Mouse (Mus musculus): ENCODE data around the gene Mtg1.
"Not testable (repeated sequence)": the region's sequence is repeated elsewhere in the genome, so short reads cannot be mapped to it uniquely, and the experiment has no call there.

Mtg1 gene

DNA sequence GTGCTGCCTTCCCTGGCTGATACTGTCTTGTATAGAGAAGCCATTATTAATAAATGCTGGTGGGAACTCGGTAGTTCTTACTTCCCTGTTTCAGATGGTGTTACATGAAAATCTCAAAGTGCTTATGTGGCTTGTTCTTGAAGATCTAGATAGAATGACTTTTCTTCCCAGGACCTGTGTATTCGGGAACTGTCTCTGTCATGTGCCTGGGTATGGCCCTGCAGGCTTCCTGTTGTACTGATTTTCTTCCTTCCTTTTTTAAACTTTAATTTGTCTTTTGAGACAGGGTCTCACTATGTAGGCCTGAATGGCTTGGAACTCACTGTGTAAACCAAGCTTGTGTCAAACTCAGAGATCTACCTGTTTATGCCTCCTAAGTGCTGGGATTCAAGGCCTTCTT, 9.5 kb upstream of the Mtg1 start:
- DNase-seq (ENCODE audit: low spot score in 2 of 2): no peak

DNA sequence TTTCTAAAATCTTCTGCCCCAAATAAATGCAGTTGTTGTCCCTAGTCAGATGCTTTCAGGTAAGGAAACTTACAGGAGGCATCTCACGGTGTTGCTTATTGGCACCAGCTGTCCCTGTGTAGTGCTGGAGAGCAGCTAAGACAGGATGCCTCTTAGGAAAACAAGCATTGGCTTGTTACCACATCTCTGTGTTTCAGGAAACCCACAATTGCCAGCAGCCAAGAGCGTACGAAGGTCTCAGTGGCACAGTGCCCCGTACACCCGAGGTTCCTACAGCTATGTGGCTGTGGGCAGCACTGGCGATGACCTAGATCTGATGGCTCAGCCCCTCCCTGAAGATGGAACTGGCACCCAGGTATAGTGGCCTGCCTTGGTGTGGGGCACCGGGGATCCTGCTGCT, 5.2 kb upstream of the Mtg1 start:
- not testable (repeated sequence) for DNase-seq (ENCODE audit: low spot score in 2 of 2)

DNA sequence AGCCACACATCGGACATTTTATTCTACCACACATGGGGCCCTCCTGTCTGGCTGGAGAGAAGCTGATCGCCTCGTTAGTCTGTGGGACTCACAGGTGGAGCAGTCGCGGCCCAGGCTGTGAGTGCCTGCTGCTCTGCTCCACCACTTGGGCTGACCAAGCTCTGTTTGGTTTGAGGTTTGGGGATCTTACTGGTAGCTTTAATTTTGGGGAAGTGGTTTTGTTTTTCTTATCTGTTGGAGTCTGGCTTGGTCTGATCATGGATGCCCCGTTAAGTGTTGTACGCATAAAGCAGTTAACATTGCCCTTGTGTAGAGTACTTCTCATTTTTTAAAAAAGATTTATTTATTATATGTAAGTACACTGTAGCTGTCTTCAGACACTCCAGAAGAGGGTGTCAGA, 3.3 kb upstream of the Mtg1 start:
- not testable (repeated sequence) for DNase-seq (ENCODE audit: low spot score in 2 of 2)

DNA sequence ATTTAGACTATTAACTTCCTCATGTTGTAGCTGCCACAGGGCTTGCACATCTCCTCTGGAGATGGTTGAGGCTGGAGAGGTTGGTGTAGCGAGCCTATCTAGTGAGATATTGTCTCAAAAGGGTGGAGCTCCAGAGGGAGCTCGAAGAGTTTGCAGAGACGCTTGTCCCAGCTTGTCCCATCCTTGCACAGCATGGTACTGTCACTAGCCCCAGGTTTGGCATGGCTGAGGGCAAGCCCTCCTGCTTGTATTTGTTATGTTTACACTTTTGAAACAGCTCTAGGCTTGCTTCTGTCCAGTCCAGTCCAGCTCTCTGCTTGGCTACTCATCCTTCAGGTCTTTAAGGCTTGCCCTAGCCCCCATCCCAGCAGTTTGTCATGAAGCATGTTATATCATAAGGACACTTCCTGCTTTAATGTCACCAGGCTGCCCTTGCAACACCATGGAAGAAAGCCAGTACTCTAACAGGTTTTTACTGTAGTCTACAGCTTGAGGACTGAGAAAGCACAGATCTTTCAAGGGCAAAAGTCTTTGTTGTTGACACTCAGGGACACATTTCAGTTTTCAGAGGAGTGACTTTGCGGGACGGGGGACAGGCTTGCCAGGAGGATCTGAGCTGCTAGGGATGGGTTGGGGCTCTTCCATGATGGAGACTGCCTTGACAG, 2.1 kb upstream of the Mtg1 start:
- no peak for DNase-seq (ENCODE audit: low spot score in 2 of 2)

DNA sequence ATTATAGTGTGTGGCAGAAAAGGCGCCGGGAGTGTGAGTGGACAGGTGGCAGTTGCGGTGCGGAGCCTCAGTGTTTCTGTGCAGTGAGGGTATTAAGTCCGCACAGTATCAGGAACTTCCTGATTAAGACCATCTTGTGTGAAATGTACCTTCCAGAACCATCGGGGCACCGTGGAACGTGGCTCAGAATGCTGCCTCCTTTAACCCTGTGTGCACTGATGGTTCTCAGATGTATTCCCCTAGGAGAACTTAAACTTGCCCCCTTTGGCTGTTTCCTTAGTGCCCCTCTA, 602 bp downstream of the Mtg1 start:
- no peak for DNase-seq (ENCODE audit: low spot score in 2 of 2)

DNA sequence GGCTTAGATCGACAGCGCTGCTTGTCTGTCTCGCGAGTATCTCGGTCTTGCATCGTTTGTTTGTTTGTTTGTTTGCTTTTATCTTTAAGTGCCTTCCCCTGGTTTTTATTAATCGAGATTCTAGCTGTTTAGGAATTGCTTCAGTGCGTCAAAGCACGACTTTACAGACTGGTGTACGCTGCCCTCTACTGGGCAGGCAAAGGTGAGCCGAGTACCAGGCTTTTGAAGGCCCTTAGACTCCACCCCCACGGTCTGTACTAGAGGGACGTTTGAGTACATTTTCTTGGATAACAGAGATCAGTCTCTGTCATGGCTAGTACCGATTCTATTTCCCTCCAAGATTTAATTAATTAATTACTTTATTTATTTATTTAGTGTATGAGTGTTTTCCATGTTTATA, 4.0 kb downstream of the Mtg1 start:
- DNase-seq (ENCODE audit: low spot score in 2 of 2): peak in 1 of 2 experiments; percentile 50

DNA sequence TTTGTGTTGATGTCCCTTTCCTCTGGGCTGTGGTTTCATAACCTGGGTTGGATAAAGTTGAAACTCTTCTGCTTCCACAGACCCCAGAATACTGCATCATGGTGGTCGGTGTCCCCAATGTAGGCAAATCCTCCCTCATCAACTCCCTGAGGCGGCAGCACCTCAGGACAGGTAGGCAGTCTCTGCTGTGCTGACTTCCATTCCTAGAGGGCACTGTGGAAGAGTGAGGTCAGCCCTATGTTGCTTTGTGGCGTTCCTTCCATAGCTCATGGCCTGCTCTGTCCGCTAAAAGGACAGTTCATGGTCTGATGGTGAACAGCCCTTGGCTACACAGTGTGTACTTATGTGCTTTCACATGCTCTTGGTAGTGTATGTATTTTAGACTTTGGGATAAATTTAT, 7.2 kb downstream of the Mtg1 start:
- no peak for DNase-seq (ENCODE audit: low spot score in 2 of 2)

DNA sequence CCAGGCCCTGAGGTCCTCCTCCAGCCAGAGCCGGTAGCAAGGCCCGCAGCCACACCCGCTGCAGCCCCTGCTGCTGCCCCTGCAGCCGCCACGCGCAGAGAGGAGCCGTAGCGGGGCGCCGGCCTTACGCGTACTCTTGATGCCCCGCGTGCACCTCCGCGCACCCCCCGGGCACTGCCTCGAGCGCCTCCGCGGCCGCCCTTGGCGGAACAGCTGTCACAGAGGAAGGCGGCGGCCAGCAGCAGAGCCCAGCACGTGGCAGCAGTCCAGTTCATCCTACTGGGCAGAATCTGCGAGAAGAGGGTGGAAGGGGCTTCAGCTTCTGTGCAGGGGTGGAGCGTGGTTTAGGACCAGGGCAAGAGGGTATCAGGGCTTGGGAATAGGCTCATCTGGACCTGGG, 16.0 kb downstream of the Mtg1 start:
- DNase-seq (ENCODE audit: low spot score in 2 of 2): peak in 1 of 2 experiments; percentile 59

DNA sequence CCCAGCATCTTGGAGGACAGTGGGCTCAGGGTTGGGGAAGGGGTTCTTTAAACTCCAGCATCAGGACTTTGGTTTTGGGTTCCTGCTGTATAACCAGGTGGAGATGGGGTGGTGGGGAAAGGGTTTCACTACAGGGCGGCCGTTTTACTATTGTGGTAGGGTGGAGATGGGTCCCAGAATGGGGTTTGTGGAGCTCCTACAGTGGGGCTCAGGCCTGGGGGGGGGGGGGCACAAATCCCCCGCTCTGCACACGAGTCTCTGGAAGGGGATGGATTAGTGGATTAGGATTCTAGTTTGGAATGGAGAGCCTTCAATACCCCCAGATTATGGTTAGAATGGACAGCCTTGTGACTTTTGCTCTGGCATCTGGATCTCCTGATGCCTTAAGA, 16.5 kb downstream of the Mtg1 start:
- DNase-seq (ENCODE audit: low spot score in 2 of 2): no peak

DNA sequence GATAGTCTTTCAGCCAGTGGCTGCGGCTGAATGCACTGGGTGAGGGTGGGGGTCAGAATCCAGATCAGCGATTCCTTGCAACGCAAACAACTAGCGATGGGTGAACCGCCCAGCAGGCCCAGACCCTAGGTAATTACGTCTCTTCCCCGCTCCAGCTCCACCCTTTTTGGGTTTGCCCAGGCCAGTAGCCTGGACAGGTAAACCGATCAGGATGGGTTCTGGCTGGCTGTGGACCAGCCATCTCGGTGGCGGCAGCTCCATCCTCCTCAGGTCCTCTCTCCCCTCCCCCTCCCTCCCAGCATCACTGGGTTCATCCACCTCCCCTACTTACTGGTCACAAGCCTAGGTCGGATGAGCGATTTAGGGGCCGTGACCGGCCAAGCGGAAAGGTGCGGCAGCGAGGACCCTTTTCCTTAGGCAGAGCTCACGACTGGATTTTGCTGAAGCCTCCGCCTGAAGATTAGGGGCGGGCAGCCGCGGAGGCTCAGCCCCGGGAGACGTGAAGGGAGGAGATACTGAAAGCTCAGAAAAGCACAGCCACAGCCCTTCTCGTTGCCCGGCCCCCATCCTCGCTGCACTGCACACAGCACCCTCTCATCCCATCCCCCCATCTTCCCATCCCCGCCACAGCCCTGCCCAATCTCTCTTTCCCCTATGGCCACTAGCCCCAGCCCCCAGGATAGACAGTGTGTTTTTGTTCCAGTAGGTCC, 17.0 kb downstream of the Mtg1 start, which contains the start of gene Sprn:
TSS of gene Sprn (minus strand) at position 660 of the 710 bp plus-strand sequence.
- peak; percentile 31 to 37 for DNase-seq (ENCODE audit: low spot score in 2 of 2)

DNA sequence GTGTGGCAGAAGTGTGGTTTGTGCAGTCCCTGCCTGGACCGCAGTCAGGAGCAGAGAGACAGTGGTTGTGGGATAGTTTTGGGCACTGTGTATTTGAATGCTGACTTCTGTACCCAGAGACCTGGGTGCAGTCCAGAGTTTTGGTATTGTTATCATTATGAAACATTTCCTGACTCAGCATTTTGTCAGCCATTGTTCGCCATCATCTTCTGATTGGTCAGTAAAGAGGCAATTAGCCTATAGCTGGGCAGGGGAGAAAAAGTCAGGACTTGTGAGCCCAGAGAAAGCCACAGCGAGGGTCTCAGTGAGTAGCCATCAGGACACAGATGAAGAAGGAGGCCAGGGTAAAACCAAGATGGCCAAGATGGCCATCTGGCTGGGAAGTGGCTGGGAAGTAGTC, 23.0 kb downstream of the Mtg1 start:
- no peak for DNase-seq (ENCODE audit: low spot score in 2 of 2)

DNA sequence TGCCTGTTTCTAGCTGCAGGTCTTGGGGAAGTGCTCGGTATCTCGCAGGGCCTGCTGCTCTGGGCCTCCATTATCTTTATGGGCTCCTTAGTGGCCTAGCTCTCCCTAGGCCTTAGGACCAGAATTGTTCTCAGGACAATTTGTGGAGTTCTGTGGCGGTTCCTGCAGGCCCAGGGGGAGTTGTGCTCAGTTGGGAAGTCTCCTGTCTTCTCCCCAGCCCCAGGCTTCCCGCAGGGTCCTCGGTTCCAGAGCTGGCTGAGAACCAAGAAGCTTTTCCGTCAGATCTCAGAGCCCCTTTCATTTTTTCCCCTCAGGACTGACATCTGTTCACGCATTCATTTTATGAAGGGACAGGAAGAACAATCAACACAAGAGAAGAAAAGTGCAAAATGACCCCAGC, 27.3 kb downstream of the Mtg1 start, which contains the start of gene Olfr522:
TSS of gene Olfr522 (minus strand) at position 101 of the 400 bp plus-strand sequence.
- DNase-seq (ENCODE audit: low spot score in 2 of 2): no peak

DNA sequence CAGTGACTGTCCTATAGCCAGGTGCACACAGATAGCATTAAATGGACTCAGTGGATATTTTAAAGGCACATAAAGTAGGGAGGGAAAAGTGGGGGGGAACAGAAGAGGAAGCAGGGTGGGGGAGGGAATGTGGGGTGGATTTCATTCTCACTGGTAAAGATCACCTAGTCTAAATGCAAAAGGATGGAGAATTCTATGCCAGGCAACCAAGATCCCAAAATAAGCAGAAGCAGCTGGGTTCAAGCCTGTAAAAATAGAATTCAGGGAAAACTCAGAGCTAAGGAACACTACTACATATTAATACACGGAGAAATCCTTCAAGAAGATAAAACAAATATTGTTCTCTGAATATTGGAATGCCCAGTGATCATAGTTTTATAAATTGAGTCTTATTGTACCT, 30.6 kb downstream of the Mtg1 start:
- no peak for DNase-seq (ENCODE audit: low spot score in 2 of 2)

DNA sequence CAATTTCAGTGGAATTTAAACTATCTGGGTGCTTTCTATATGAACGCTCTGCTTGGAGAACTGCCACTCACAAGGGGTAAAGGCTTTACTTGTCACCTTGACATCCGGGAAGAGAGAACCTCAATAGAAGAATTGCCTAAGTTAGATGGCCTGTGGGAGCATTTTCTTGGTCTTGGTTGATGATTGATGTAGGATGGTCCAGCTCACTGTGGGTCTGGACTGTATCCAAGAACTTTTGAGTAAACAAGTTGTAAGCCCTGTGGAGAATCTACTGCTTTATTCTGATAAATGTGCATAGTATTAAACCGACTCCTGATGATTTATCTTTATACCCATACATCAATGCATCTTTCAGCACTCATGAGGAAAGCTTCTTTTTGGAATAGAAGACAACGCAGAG, 32.0 kb downstream of the Mtg1 start:
- DNase-seq (ENCODE audit: low spot score in 2 of 2): no peak

DNA sequence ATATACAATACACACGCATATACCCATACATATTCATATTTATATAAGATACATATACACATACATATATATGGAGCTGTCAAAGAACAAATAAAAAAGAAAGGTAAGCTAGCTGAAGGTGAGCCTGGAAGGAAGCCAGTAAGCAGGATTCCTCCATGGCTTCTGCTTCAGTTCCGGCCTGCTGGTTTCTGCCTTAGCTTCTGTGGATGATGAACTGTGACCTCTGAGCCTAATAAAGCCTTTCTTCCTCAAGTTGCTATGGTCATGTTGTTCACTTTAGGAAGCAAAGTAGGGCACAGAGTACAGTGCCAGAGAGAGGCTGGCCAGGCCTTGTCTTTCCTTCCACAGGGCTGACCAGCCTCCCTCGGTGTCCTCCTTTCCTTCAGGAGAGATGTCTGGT, 33.5 kb downstream of the Mtg1 start:
- no peak for DNase-seq (ENCODE audit: low spot score in 2 of 2)

DNA sequence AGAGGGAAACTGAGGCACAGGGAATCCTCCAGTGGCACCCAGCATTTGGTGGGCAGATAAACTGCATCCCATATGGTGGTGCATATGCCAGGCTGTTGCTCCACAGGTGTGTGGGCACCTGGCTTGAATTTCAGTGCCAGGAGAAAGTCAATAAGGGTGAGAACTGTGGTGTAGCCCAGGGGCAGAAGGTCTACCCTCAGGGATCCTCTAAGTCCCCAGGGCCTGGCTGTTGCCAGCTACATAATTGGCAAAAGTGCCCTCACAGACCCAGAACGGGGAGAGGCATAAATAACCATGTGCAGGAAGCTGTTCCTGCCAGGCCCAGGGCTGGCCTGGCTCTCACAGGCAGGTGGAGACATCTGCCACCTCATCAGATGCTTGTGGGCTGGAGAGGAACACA, 35.6 kb downstream of the Mtg1 start, which contains the start of gene Olfr523:
TSS of gene Olfr523 (plus strand) at position 282 of the 400 bp plus-strand sequence.
- DNase-seq (ENCODE audit: low spot score in 2 of 2): peak in 1 of 2 experiments; percentile 47

DNA sequence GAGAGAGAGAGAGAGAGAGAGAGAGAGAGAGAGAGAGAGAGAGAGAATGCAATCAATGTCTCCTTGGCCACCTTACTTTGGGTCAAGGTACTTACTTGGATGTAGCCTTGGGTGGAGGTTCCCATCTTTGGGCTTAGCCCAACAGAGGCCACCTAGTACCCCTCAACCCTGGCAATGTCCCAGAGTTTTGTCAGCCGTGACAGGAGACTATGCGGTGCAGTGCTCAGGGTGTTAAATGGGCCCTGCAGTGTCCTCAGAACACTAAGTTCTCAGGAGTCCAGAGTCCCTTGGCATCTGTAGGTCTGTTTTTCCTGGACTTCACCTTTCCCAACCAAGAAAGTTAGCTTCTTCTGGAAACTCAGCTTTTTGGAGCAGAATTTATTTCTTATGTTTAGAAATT, 41.8 kb downstream of the Mtg1 start:
- DNase-seq (ENCODE audit: low spot score in 2 of 2): no peak

DNA sequence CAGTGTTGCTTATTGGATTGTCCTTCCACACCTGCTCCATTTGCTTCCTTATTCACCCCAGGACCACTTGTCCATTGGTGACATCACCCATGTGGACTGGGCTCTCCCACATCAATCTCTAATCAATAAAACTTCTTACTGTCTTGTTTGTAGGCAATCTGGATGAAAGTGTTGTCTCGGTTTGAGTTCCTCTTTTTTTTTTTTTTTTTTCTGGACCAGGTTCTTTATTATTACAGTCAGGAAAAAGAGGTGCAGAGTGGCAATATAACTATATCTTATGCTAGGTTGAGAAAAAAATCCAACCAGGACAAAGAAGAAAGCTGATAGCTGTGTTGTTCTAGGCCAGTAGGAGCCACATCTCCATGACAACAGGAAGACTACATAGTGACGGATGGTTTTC, 43.3 kb downstream of the Mtg1 start:
- DNase-seq (ENCODE audit: low spot score in 2 of 2): no peak

DNA sequence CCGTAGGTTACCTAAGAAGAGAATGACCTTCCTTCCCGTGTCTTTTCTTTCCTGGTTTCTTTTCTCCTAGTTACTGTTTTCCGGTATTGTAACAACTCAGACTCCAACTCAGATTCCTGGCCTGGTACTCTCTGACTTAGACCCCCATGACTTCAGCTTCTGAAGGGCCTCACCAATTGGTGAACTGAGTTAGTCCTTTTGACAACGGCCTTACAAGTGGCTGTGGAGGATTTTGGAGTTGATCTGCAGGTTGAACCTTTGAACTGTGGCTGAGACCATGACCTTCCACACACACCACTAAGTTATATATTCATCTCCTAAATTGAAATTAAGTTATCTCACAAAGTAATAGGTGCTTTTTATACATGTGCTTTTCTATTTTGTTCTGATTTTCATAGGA, 46.8 kb downstream of the Mtg1 start:
- DNase-seq (ENCODE audit: low spot score in 2 of 2): no peak

DNA sequence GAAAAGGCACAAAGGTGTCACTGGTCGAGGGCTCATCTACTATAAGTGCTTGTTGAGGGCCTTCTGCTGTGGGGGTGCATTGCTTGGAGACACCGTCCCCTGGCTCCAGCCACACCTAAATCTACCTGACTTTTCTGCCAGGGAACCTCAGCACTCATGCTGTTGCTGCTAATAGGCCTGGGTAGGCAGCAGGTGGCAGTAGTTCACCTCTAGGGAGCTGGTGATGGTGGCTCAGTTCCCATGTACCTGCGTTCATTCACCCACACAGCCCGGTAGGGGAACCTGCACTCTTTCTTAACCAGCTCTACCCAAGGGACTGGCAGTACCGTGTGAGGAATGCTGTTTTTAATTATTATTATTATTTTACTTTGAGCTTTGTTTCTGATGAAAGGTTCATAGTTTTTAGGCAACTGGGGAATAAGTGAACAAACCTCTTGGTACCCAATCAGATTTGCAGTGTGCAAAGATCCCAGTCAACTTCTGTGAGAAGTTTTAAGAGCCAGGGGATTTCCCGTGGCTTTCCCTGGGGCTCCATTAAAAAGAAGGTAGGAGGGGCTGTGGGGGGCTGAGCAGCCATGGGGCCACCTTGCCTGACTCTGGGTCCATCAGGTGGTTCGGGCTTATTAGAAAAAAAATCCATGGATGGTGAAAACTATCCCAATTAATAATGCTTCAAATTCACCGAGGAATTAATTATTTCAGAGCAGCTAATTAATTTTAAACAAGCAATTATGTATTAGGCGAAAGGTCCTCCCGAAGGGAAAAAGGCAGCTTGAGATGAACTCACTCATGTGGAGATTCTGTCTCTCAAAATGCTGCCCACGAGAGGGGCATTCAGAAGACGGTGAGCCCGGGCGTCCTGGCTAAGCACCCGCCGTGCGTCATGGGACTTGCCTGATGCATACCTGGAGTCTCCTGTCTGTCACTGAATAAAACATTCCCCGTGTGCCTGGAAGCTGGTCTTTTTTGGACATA, 49.6 kb downstream of the Mtg1 start:
- DNase-seq (ENCODE audit: low spot score in 2 of 2): no peak

DNA sequence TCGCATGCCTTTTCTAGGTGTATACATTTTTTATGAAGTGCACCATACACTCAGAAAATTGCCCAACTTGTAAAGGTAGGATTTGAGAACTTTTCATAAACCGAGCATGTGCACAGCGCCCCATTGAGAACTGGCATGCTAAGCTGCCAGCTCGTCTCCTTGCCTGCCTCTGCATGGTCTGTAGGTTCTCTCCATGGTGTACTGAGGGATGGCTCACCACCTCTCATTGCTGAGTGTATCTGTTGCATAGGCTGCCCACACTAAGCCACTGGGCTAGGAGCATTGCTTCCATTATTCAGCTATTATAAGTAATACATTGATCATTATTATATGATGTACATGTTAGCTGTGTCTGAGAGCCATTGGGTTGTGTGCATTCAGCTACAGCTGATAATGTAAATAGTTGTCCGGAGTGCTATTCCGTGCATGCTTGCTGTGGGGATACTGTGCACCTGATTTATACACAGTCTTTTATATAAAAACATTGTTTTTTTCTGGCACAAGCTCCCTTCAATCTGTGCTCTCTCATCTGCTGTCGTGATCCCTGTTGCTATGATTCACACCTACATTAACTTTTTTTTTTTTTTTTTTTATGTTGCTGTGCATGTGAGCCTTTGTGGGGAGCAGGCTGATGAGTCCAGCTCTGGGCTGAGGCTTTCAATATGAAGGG, 50.5 kb downstream of the Mtg1 start:
- DNase-seq (ENCODE audit: low spot score in 2 of 2): no peak
